Mouse (Mus musculus): ENCODE measurements around the gene Notum. TPM values are rescaled to one million over a fixed set of nuclear protein-coding genes. Genes with fewer than 3 reads are reported as not detected.

The Notum gene
- 2.2 and 2.3 TPM in 2 replicates for polyA plus RNA-seq (2015; fragmentation: Nextera tagmentation; extraction: Ambion mirVana)

DNA sequence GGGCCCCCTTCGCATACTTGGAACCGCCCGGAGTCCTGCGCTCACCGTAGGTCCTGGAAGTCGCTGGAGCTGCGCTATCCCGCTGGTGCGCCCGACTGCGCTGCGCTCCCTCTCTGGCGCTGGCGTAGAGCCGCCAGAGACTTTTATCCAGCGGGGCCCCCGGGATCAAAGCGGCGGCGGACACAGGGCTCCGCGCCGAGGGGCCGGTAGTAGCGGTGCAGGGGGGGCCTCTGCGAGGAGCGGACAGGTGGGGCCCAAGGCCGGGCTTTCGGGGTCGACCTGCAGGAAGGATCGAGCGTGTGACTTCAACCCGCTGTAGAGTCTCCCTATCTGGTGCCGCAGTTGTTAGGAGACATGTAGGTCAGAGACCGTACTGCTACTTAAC, at the start of gene Notum:
Gene Notum (minus strand): TSS at position 100 of the 385 bp plus-strand sequence.
- Histone ChIP-seq H3K9ac (0 out of 2 replicates have a peak within 1 kb of the TSS, but pooled peaks have one; percentile 8), H3K4me1 (replicated peaks) (peaks cover 19% of the 10 kb centered on the region), H3K27ac (replicated peaks) (no peak within 1 kb of the TSS), H3K9me3 (no peaks in the 10 kb centered on the region), H3K27me3 (peaks cover 85% of the 10 kb centered on the region), H3K36me3 (no peaks in the 10 kb centered on the region), H3K4me3 (peak within 1 kb of the TSS; percentile 36), H3K4me2 (peak within 1 kb of the TSS; percentile 62)
- no peak for ATAC-seq (ENCODE audit: low FRiP score, low read depth)
- 1% methylated on average over 35 of the region's 35 CpGs for WGBS

DNA sequence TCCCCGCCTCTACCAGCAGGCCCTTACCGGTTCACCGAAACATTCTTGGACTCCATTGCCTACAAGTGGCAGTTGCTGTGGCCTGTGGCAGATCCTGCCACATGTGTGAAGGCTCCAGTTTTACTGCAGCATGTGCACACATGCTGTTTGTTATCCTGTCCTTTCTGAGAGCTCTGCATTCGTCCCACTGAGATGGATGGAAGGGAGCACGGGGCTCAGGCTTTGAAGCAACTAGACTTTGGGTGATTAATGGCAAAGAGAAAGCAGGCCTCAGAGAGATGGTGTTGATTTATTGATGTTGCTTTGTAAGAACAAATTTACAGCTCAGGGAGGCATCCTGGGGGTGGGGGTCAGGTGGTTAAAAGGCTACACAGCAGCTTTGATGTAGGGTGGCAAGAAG, 49.7 kb upstream of the Notum start:
- Histone ChIP-seq H3K4me3 (no peak overlapping the region), H3K27me3 (no peaks in the 10 kb centered on the region), H3K4me2 (no peak overlapping the region), H3K9ac (no peak overlapping the region), H3K27ac (replicated peaks) (no peak overlapping the region), H3K36me3 (peaks cover 1% of the 10 kb centered on the region; the same call in 1 of the 2 replicates), H3K4me1 (replicated peaks) (peaks cover 35% of the 10 kb centered on the region), H3K9me3 (no peaks in the 10 kb centered on the region)
- ATAC-seq (ENCODE audit: low FRiP score, low read depth): no peak
- 65% methylated on average over 5 of the region's 5 CpGs for WGBS

DNA sequence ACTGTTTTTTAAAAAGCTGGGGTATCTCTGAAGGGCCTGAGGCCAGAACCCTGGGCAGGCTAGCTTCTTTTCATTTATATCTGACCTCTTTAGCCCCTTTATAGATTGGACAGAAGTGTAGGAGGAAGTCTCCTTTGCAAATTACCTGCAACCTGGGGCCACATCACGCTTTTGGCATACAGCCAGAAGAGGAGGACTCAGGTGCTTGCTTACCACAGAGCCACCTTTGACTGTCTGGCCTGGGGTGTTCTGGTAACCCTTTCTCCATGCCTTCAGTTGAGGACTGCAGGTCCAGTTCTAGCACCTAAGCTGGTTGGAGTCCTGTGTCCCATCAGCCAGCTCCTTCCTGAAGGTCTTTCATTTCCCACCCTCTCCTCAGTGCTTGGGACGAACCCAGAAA, 48.6 kb upstream of the Notum start:
- WGBS: 71% methylated on average over 2 of the region's 2 CpGs
- no peak overlapping the region for H3K4me2 ChIP-seq
- no peaks in the 10 kb centered on the region for H3K27me3 ChIP-seq
- H3K4me1 ChIP-seq (replicated peaks): peaks cover 30% of the 10 kb centered on the region
- no peaks in the 10 kb centered on the region for H3K9me3 ChIP-seq
- H3K36me3 ChIP-seq: no peaks in the 10 kb centered on the region
- no peak overlapping the region for H3K4me3 ChIP-seq
- no peak overlapping the region for H3K9ac ChIP-seq
- no peak for ATAC-seq (ENCODE audit: low FRiP score, low read depth)
- H3K27ac ChIP-seq (replicated peaks): no peak overlapping the region

DNA sequence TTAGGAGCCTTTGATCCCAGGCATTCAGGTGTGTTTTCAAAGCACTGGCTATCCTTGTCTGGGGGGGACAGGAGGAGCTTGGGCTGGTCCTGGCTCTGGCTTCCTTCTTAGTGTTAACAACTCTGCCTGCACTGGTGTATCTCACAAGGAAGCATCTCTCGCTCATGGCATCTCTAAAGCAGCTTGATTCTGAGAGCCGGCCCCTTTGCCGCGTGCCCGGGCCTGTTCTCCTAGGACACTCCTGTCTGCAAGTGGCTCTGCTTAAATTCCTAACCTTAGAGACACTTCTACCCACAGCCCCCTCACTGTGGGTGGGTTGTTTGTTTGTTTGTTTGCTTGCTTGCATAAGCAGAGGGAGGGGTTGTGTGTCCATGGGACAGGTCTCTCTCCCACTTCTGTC, 47.0 kb upstream of the Notum start:
- Histone ChIP-seq H3K4me3 (no peak overlapping the region), H3K9me3 (no peaks in the 10 kb centered on the region), H3K4me2 (no peak overlapping the region), H3K36me3 (0 out of 2 replicates have a peak, but pooled peaks cover 3% of the 10 kb centered on the region), H3K9ac (no peak overlapping the region), H3K27me3 (no peaks in the 10 kb centered on the region), H3K4me1 (replicated peaks) (peaks cover 33% of the 10 kb centered on the region), H3K27ac (replicated peaks) (no peak overlapping the region)
- ATAC-seq (ENCODE audit: low FRiP score, low read depth): no peak
- WGBS: 41% methylated on average over 5 of the region's 5 CpGs

DNA sequence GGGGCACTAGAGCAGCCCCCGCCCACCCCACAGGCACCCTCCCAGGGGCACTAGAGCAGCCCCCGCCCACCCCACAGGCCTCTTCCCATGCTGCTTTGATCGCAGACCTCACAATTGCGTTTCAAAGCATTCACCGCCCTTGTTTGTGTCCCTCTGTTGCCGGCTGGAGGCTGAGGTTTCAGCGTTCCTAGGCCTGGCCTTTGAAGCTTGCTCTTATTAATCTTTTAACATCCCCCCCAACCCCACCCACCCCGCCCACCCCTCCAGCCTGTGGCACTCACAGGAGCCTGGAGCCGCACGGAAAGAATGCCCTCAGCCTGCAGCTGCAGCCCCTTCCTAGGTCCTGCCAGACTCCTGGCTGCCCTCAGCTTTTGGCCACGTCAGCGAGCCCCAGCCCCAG, 46.2 kb upstream of the Notum start:
- Histone ChIP-seq H3K9ac (no peak overlapping the region), H3K27ac (replicated peaks) (no peak overlapping the region)

DNA sequence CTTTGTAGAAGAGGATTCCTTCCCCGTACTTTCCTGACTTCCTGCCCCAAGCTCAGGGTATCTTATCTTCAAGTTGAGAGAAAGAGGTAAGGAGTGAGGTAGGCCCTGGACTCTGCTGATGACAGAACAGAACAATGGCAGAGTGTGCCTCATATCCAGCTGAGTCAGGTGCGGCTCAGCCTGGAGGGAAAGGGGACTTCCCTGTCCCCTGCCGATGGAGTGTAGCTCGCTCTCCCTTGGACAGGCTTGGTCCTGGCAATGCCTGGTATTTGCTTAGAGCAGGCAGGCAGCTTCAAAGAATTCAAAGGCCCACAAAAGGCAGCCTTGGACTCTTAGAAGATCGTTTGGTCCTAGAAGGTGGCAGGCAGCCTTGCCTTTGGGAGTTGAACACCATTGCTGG, 45.1 kb upstream of the Notum start:
- no peak overlapping the region for H3K27ac ChIP-seq (replicated peaks)
- no peak for ATAC-seq (ENCODE audit: low FRiP score, low read depth)
- H3K9me3 ChIP-seq: no peaks in the 10 kb centered on the region
- H3K36me3 ChIP-seq: peaks cover 14% of the 10 kb centered on the region; the same call in 1 of the 2 replicates
- H3K4me1 ChIP-seq (replicated peaks): peaks cover 22% of the 10 kb centered on the region
- WGBS: 65% methylated on average over 5 of the region's 5 CpGs
- H3K4me3 ChIP-seq: no peak overlapping the region
- no peaks in the 10 kb centered on the region for H3K27me3 ChIP-seq
- no peak overlapping the region for H3K9ac ChIP-seq
- no peak overlapping the region for H3K4me2 ChIP-seq

More for the DNA sequence above, 46.2 kb upstream of the Notum start:
- Histone ChIP-seq H3K36me3 (peaks cover 6% of the 10 kb centered on the region; the same call in 1 of the 2 replicates), H3K4me2 (no peak overlapping the region), H3K27me3 (no peaks in the 10 kb centered on the region), H3K4me3 (no peak overlapping the region), H3K9me3 (no peaks in the 10 kb centered on the region), H3K4me1 (replicated peaks) (peaks cover 25% of the 10 kb centered on the region)
- 15% methylated on average over 12 of the region's 12 CpGs for WGBS
- no peak for ATAC-seq (ENCODE audit: low FRiP score, low read depth)

DNA sequence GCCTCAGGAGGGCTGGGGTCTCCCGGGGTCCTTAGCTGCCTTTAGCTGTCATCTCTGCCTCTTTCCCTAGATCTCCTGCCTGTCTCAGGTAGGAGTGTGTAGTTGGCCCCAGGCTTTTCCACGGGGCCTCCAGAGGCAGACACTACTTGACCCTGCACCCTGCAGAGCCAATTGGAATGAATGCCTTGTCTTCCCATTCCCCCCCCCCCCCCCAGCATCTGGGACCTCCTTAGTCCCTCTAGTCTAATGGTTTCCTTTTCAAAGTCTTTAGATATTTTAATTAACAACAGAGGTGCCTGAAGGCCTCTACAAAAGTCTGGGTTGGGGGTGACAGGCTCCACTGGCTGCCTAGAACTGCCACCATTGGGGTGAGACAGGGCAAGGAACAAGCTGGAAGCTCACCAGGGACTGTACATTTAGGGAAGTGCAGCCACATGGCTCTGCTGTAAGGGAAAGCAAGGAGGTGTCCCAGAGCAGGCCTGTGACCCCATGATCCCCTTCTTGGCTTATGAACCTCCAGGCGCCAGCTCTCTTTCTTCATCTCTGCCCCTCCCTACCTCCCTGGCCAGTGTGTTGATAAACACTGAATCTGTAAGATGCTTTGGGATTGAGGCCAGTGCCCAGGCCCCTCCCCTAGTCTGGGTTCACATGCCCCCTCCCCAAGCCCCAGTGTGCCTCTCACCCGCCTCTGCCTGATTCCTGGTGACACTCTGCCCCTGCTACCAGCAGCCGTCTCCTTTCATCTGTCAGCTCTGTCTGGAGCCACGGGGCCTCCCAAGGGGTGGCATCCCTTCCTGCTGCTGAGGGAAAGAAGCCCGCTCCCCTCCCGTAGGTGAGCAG, 43.7 kb upstream of the Notum start:
- Histone ChIP-seq H3K9me3 (no peaks in the 10 kb centered on the region), H3K9ac (0 out of 2 replicates have a peak overlapping the region, but pooled peaks have one; percentile 7), H3K4me3 (no peak overlapping the region), H3K27ac (replicated peaks) (no peak overlapping the region), H3K36me3 (peaks cover 14% of the 10 kb centered on the region; the same call in 1 of the 2 replicates), H3K27me3 (no peaks in the 10 kb centered on the region), H3K4me2 (no peak overlapping the region), H3K4me1 (replicated peaks) (peaks cover 22% of the 10 kb centered on the region)
- WGBS: 23% methylated on average over 8 of the region's 8 CpGs
- ATAC-seq (ENCODE audit: low FRiP score, low read depth): no peak

DNA sequence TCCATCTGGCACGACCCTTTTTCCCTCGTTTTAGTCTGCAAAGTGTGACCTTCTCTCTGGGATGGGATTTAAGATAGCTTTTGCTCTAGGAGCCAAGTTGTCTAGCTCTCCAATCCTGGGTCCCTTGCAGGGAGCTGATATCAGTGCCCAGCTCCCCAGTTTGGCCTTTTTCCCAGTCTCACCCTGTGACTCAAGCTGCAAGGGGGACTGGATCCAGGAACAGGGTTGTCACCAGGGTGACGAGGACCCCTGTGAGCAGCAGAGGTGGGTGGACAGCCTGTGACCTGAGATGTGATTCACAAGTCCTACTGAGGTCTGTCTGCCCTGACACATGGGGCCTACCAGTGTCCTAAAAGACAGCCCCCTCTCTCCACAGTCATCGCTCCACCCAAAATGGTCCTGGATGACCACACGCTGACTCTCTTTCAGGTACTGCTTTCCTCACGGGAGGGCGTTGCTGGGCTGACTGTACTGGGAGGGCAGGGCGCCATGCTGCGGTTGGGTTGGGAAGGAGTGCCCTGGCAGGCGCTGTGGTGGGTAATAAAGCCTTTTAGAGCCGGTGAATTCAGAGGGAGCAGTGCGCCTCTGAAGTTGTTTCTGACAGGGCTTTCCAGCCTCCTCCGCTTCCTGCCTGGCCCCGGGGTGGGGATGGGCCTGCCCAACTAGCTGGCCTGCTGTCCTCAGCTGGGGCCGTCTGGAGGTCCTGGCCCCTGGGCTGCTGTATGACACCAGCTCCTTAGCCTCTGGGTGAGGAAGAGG, 42.9 kb upstream of the Notum start:
- Histone ChIP-seq H3K4me3 (no peak overlapping the region), H3K4me1 (replicated peaks) (peaks cover 22% of the 10 kb centered on the region), H3K9ac (no peak overlapping the region), H3K4me2 (no peak overlapping the region), H3K9me3 (no peaks in the 10 kb centered on the region), H3K27ac (replicated peaks) (no peak overlapping the region), H3K27me3 (no peaks in the 10 kb centered on the region), H3K36me3 (peaks cover 14% of the 10 kb centered on the region; the same call in 1 of the 2 replicates)
- WGBS: 32% methylated on average over 15 of the region's 15 CpGs
- ATAC-seq (ENCODE audit: low FRiP score, low read depth): no peak

DNA sequence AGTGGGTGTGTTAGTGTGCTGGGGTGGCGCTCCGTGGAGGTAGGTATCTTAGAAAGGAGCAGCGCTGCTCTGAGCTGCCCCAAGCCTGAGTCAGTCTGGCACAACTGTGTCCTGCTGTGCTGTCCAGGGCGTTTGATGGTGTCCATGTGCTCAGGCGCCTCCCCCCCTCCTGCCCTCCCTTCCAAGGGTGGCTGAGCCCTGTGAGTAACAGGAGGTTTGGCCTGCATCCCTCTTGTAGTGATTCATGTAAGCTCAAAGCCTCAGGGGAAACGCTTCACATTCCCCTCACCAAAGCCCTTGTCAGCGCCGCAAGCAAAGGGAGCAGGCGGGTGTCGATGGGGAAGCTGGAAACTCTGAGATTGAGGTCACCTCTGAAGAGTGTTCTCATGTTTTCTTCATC, 36.8 kb upstream of the Notum start:
- no peaks in the 10 kb centered on the region for H3K27me3 ChIP-seq
- peaks cover 18% of the 10 kb centered on the region for H3K36me3 ChIP-seq
- H3K9me3 ChIP-seq: no peaks in the 10 kb centered on the region
- no peak overlapping the region for H3K27ac ChIP-seq (replicated peaks)
- H3K4me2 ChIP-seq: no peak overlapping the region
- no peak overlapping the region for H3K9ac ChIP-seq
- no peaks in the 10 kb centered on the region for H3K4me1 ChIP-seq (replicated peaks)
- no peak overlapping the region for H3K4me3 ChIP-seq
- ATAC-seq (ENCODE audit: low FRiP score, low read depth): no peak
- 75% methylated on average over 10 of the region's 10 CpGs for WGBS

DNA sequence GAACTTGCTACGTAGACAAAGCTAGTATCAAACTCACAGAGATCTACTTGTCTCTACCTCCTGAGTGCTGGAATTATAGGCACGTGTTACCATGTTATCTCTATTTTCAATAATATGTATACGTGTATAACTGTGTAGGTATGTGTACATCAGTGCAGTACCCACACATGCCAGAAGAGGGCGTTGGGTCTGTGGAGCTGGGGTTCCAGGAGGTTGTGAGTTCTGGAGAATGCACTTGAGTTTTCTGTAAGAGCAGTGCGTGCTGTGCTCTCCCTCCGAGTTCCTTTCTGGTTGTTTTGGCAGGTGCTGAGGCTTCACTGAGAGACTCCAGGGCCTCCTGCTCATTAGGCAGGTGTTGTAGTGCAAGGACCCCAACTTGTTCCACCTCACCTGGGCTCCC, 35.6 kb upstream of the Notum start:
- ATAC-seq (ENCODE audit: low FRiP score, low read depth): no peak
- no peaks in the 10 kb centered on the region for H3K4me1 ChIP-seq (replicated peaks)
- no peak overlapping the region for H3K4me3 ChIP-seq
- 91% methylated on average over 6 of the region's 6 CpGs for WGBS
- no peaks in the 10 kb centered on the region for H3K27me3 ChIP-seq
- no peak overlapping the region for H3K4me2 ChIP-seq
- H3K36me3 ChIP-seq: peaks cover 11% of the 10 kb centered on the region
- no peak overlapping the region for H3K27ac ChIP-seq (replicated peaks)
- H3K9ac ChIP-seq: no peak overlapping the region
- H3K9me3 ChIP-seq: no peaks in the 10 kb centered on the region

DNA sequence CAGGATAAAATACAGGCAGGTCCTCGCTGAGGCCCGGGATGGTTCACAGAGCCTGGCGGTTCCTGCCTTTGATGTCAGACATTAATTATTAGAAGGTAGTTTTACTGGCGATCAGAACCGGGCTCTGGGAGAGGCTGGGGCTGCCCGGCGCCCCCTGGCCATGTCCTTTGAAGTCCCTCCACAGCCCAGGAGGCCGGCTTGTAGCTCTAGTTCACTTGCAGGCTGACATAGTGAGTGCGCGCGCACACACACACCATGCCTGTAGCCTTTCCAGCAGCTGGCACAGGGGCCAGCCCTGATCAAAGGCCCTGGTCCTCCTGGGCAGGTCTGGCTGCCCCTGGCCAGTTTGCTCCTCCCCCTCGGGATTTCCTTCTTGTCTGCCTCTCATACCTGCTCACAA, 34.7 kb upstream of the Notum start:
- H3K9me3 ChIP-seq: no peaks in the 10 kb centered on the region
- ATAC-seq (ENCODE audit: low FRiP score, low read depth): peak; percentile 42; the same call in 1 of the 2 replicates
- peaks cover 9% of the 10 kb centered on the region; the same call in 1 of the 2 replicates for H3K36me3 ChIP-seq
- no peaks in the 10 kb centered on the region for H3K4me1 ChIP-seq (replicated peaks)
- H3K9ac ChIP-seq: no peak overlapping the region
- no peak overlapping the region for H3K27ac ChIP-seq (replicated peaks)
- no peak overlapping the region for H3K4me3 ChIP-seq
- H3K4me2 ChIP-seq: no peak overlapping the region
- WGBS: 41% methylated on average over 12 of the region's 12 CpGs
- no peaks in the 10 kb centered on the region for H3K27me3 ChIP-seq

DNA sequence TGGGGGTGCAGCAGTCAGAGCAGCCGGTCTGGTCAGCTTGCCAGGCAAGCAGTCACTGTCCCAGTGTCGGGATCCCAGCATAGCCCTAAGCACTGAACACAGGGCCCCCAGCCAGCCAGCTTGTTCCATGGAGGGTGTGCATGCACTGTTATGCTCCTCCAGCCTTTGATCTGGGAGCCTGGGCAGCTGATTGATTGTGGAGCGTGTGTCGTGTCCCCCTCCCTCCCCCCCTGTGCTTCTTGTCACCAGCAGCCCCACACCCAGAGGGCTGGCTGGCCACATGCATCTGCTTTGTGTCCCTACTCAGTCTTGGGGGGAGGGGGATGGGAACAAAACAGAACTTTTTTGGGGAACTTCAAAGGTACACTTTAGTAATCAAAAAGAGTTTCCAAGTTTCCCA, 34.2 kb upstream of the Notum start:
- peak; percentile 69; the same call in 1 of the 2 replicates for ATAC-seq (ENCODE audit: low FRiP score, low read depth)
- WGBS: 15% methylated on average over 4 of the region's 4 CpGs
- H3K4me2 ChIP-seq: no peak overlapping the region
- H3K9ac ChIP-seq: no peak overlapping the region
- H3K4me1 ChIP-seq (replicated peaks): no peaks in the 10 kb centered on the region
- H3K36me3 ChIP-seq: peaks cover 9% of the 10 kb centered on the region; the same call in 1 of the 2 replicates
- no peaks in the 10 kb centered on the region for H3K27me3 ChIP-seq
- no peak overlapping the region for H3K4me3 ChIP-seq
- no peaks in the 10 kb centered on the region for H3K9me3 ChIP-seq
- H3K27ac ChIP-seq (replicated peaks): no peak overlapping the region

All from hindbrain, embryonic 15.5 days (tissue).